Mouse (Mus musculus): ENCODE measurements around the gene Fkbp15.
A peak's percentile ranks its signal among the peaks of the same experiment; 100 is the strongest.

- TF ChIP-seq GATA1 (IDR thresholded peaks at IDR 0.05; ENCODE audit: low read length) = 0 out of 2 replicates have a peak, but pooled peaks have one; percentile 27
- no peak for TF ChIP-seq TAL1 (IDR thresholded peaks at IDR 0.05; ENCODE audit: low read length)
These were observed 12.6 kb upstream of the Fkbp15 start for GRCm38 (mm10) chr4:62372818-62373520.
